Mouse (Mus musculus) G1E (cell line): ENCODE measurements around the gene Igfn1. TPM values are rescaled to one million over a fixed set of nuclear protein-coding genes. Genes with fewer than 3 reads are reported as not detected.

Experiments used
- ATAC-seq: 2 replicates; pipeline ENCODE4 v1.8.0; 2016; ENCODE audit warnings: mild to moderate bottlenecking; ENCODE audit not compliant: insufficient number of reproducible peaks, poor library complexity, low FRiP score, severe bottlenecking; ENCODE audit errors: extremely low read depth
- DNase-seq: peaks from one replicate; pipeline ENCODE4 v3.0.0; 2012; ENCODE audit warnings: low spot score
- H3K27me3 ChIP-seq: 2 replicates; pipeline ENCODE4 v1.6.1; 2012; ENCODE audit warnings: mild to moderate bottlenecking, low read length, inconsistent platforms; ENCODE audit not compliant: insufficient read depth
- H3K36me3 ChIP-seq: replicated peaks from 2 replicates; pipeline ENCODE3; 2012; ENCODE audit warnings: mild to moderate bottlenecking, inconsistent platforms
- H3K4me1 ChIP-seq: 2 replicates; pipeline ENCODE4 v1.6.1; 2012; ENCODE audit warnings: low read depth, low read length, inconsistent platforms, mixed read lengths; ENCODE audit not compliant: insufficient read depth
- H3K4me3 ChIP-seq: 2 replicates; pipeline ENCODE4 v1.5.1; 2012; ENCODE audit warnings: low read depth, mild to moderate bottlenecking, inconsistent platforms, low read length, moderate library complexity, mixed read lengths
- H3K9me3 ChIP-seq: replicated peaks from 2 replicates; pipeline ENCODE4 v1.6.1; 2012; ENCODE audit warnings: inconsistent platforms
- CTCF ChIP-seq: IDR thresholded peaks from 2 replicates; pipeline ENCODE4 v1.5.1; 2012; ENCODE audit warnings: low read depth, low read length, inconsistent platforms, mixed read lengths
- GATA1 ChIP-seq: IDR thresholded peaks from 2 replicates; pipeline ENCODE4 v1.6.1; 2012; ENCODE audit warnings: borderline replicate concordance, low read length, inconsistent platforms, mixed read lengths
- GATA2 ChIP-seq: IDR thresholded peaks from 2 replicates; pipeline ENCODE4 v1.6.1; 2012; ENCODE audit warnings: low read depth, low read length, inconsistent platforms, borderline replicate concordance
- POLR2AphosphoS5 ChIP-seq: IDR thresholded peaks from 2 replicates; pipeline ENCODE4 v1.6.1; 2012; ENCODE audit warnings: low read depth, low read length, inconsistent platforms; ENCODE audit not compliant: insufficient replicate concordance
- TAL1 ChIP-seq: conservative IDR thresholded peaks from 2 replicates; pipeline ENCODE4 v1.6.1; 2012; ENCODE audit warnings: low read depth, low read length, inconsistent platforms, mixed read lengths
- polyA plus RNA-seq: library from polyadenylated mRNA; stranded (reverse); fragments of >175 nt; gene quantifications from 2 replicates; pipeline ENCODE4 v1.2.3, GENCODE M21; 2012
- total RNA-seq, 2 experiments: library from RNA; stranded (forward) in 1 of 2; stranded (reverse) in 1 of 2; fragments of 200-1000 nt in 1 of 2; fragments of >200 nt in 1 of 2; fragmentation: Nextera tagmentation in 1 of 2; gene quantifications; 2 replicates each; pipeline ENCODE4 v1.2.3; 2014 to 2017

The Igfn1 gene
- total and polyA plus RNA-seq, 3 experiments = 0.02 to 0.11 TPM; not detected in 1

- peaks cover 73% of the 10 kb centered on the region for H3K4me1 ChIP-seq
- ATAC-seq = no peak
- TF ChIP-seq CTCF (no peak), GATA2 (no peak), GATA1 (no peak), POLR2AphosphoS5 (no peak), TAL1 (no peak)
- peaks cover 11% of the 10 kb centered on the region; the same call in 1 of the 2 replicates for H3K27me3 ChIP-seq
- no peak for DNase-seq
- H3K4me3 ChIP-seq = no peak overlapping the region
- H3K36me3 ChIP-seq = no peaks in the 10 kb centered on the region
- 0 out of 2 replicates have a peak, but pooled peaks cover 2% of the 10 kb centered on the region for H3K9me3 ChIP-seq
These were observed 4.1 kb upstream of the Igfn1 start for GRCm38 (mm10) chr1:136010247-136010646.

GRCm38 (mm10) chr1:136008159-136008533, 2.0 kb upstream of the Igfn1 start:
- Histone ChIP-seq H3K36me3 (no peaks in the 10 kb centered on the region), H3K9me3 (0 out of 2 replicates have a peak, but pooled peaks cover 2% of the 10 kb centered on the region), H3K27me3 (peaks cover 13% of the 10 kb centered on the region), H3K4me1 (peaks cover 57% of the 10 kb centered on the region), H3K4me3 (peak overlapping the region; percentile 67)
- no peak for TF ChIP-seq GATA1
- no peak for TF ChIP-seq TAL1
- no peak for TF ChIP-seq POLR2AphosphoS5
- no peak for TF ChIP-seq CTCF
- no peak for TF ChIP-seq GATA2
- DNase-seq (peak; percentile 42), ATAC-seq (peak; percentile 47)

DNA sequence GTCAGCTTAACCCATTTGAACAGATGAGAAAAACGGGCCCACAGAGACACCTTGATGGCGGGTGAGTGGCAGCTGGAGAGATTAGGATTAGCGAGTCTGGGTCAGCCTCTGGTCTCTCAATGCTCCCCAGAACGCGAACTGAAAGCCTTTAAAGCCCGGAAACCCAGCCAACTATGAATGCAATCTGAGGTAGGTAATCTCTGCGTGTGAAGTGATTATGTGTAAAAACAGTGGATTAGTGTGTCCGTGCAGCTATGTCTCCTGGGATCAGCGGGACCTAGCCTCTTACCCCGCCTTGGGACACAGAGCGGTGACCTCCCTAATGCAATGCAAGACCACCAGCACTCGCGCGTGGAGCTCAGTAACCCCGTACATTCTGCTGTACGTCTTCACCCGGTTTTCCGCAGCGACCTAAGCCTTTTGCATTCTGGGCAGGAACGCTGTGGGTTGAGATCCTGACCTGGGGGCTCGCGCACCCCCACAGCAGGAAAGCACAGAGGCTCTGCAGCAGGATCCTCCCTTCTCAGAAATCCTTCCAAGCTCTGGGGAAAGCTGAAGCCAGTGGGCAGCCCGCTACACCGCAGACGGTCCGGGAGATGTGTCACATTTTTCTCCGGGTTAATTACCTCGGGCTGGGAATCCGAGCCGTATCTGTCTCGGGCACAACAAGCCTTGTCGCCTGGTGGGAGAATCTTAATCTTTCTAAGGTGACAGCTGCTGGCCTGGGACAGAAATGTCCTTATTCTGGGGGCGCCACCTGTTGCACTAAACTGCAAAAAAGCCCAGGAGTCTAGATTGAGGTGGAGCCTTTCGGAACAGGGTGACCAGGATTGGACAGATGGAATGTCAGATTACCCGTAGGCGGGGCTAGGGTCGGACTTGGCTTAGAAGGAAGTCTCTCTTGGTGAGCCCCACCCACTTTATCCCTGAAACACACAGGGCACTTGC, 1.3 kb upstream of the Igfn1 start, which contains the start of gene Tmem9:
TSS of gene Tmem9 (plus strand) at position 940 of the 948 bp plus-strand sequence.
- DNase-seq = peak; percentile 82
- ATAC-seq = peak; percentile 92
- H3K4me3 ChIP-seq = peak within 1 kb of the TSS; percentile 67
- TF ChIP-seq GATA2 (no peak), TAL1 (0 out of 2 replicates have a peak, but pooled peaks have one; percentile 8)
- H3K4me1 ChIP-seq = peaks cover 52% of the 10 kb centered on the region
- H3K36me3 ChIP-seq = no peaks in the 10 kb centered on the region
- peaks cover 17% of the 10 kb centered on the region for H3K27me3 ChIP-seq
- H3K9me3 ChIP-seq = 0 out of 2 replicates have a peak, but pooled peaks cover 2% of the 10 kb centered on the region

DNA sequence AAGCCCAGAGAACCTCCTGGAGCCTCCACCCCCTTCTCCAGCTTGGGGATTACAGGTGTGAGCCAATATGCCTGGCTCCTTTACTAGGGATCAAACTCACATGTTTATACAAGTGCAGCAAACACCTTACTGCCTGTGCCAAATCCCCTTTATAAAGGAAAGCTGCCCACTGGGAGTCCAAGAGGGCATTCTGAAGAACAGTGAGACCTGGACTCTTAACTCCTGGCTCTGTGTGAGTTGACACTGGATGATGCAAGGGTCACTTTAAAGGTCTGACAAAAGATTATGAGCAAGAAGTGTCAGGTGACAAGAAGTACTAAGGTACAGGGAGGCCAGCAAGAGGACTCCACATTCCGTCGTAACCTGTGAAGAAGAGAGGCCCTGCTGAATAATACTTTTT, 4.7 kb downstream of the Igfn1 start:
- H3K9me3 ChIP-seq = 0 out of 2 replicates have a peak, but pooled peaks cover 2% of the 10 kb centered on the region
- H3K27me3 ChIP-seq = peaks cover 54% of the 10 kb centered on the region
- DNase-seq (no peak), ATAC-seq (no peak)
- H3K4me3 ChIP-seq = no peak overlapping the region
- H3K36me3 ChIP-seq = no peaks in the 10 kb centered on the region
- TF ChIP-seq POLR2AphosphoS5 = no peak
- no peak for TF ChIP-seq CTCF
- no peak for TF ChIP-seq TAL1
- TF ChIP-seq GATA1 = no peak
- TF ChIP-seq GATA2 = no peak
- H3K4me1 ChIP-seq = peaks cover 11% of the 10 kb centered on the region

DNA sequence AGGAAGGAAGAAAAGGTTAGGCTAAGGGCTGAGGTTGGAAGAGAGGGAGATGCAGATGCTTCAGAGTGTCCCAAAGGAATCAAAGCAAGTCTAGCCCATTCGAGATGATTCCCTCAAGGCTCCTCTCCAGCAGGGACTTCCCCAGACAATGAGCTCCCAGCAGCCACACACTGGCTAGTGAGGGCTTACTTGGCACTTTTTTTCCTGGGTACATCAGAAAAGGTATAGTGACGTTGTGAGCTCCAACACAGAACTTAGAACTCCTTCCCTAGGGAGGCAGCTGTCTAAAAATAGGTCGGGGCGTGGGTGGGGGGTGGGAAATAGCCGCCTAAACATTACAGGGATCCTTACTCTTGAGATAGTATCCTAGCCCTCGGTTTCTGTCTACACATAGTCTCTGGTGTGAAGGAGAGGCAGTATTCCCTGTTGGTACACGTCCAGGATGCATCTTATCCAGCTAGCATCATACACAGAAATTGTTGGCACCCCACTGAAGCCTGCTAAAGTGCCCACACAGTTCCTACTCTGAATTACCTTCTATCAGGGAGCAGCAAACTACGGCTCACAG, 6.3 kb downstream of the Igfn1 start:
- Histone ChIP-seq H3K27me3 (peaks cover 66% of the 10 kb centered on the region), H3K4me3 (no peak overlapping the region), H3K9me3 (0 out of 2 replicates have a peak, but pooled peaks cover 2% of the 10 kb centered on the region), H3K4me1 (peaks cover 16% of the 10 kb centered on the region), H3K36me3 (no peaks in the 10 kb centered on the region)
- TF ChIP-seq POLR2AphosphoS5 (no peak), TAL1 (no peak), GATA1 (no peak), GATA2 (no peak), CTCF (no peak)
- no peak for ATAC-seq
- DNase-seq = no peak

DNA sequence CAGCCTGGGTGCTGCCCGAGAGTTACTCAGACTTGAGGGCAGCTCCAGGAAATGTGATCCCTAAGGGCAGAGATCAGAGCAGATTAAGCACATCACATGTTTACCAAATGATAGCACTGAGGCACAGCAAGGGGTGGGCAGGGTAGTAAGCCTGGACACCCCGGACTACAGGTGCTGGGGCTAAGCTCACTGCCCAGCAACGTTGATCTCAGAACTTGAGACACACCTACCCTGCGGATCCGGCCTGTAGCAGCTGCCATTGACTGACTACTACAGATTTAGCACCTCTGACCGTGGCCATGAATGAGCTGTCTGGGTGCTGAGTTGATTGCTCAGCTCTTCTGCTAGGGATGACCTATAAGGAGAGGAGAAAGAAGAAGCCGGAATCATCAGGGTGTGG, 8.6 kb downstream of the Igfn1 start:
- ATAC-seq (no peak), DNase-seq (no peak)
- no peak overlapping the region for H3K4me3 ChIP-seq
- H3K4me1 ChIP-seq = peaks cover 21% of the 10 kb centered on the region
- H3K9me3 ChIP-seq = 0 out of 2 replicates have a peak, but pooled peaks cover 2% of the 10 kb centered on the region
- TF ChIP-seq POLR2AphosphoS5 = no peak
- TF ChIP-seq TAL1 = no peak
- TF ChIP-seq GATA2 = no peak
- no peak for TF ChIP-seq CTCF
- no peak for TF ChIP-seq GATA1
- H3K27me3 ChIP-seq = peaks cover 80% of the 10 kb centered on the region
- no peaks in the 10 kb centered on the region for H3K36me3 ChIP-seq
